Mouse (Mus musculus): ENCODE data around the gene Pdcd11.
A peak's percentile ranks its signal among the peaks of the same experiment; 100 is the strongest.

- no peak for TF ChIP-seq CTCF (IDR thresholded peaks at IDR 0.05; ENCODE audit: extremely low read depth, insufficient read depth, low read length)
- peak; percentile 53; the same call in 1 of the 2 replicates for TF ChIP-seq POLR2A (IDR thresholded peaks at IDR 0.05; ENCODE audit: extremely low read depth, insufficient read depth, low read length)
These were observed 60.9 kb downstream of the Pdcd11 start for GRCm38 (mm10) chr19:47151332-47152061.
